Mouse (Mus musculus) layer of hippocampus, adult 2 months (tissue): ENCODE results near the gene Igfbp1. TPM values are rescaled to one million over a fixed set of nuclear protein-coding genes. Genes with fewer than 3 reads are reported as not detected.
"Not testable (repeated sequence)": the region's sequence is repeated elsewhere in the genome, so short reads cannot be mapped to it uniquely, and the experiment has no call there.

Experiments used
- DNase-seq, 2 experiments: peaks; one replicate each; pipeline ENCODE4 v3.0.0; 2022; ENCODE audit warnings: low spot score in 2 of 2
- H3K27ac ChIP-seq: fragments of 200-600 bp; 2 replicates; pipeline ENCODE4 v1.8.1; 2022
- H3K4me3 ChIP-seq: fragments of 200-600 bp; 2 replicates; pipeline ENCODE4 v1.8.1; 2022; ENCODE audit warnings: mild to moderate bottlenecking
- CTCF ChIP-seq: fragments of 200-600 bp; conservative IDR thresholded peaks from 2 replicates; pipeline ENCODE4 v1.8.1; 2022; ENCODE audit warnings: antibody characterized with exemption, mild to moderate bottlenecking, moderate library complexity
- total RNA-seq, 2 experiments: library from RNA; stranded (reverse); gene quantifications; 2 replicates each; pipeline ENCODE4 v1.2.3; 2021

Gene Igfbp1
- total RNA-seq, 2 experiments from 2014 or later, result 0.23 TPM; not detected in 1

DNA sequence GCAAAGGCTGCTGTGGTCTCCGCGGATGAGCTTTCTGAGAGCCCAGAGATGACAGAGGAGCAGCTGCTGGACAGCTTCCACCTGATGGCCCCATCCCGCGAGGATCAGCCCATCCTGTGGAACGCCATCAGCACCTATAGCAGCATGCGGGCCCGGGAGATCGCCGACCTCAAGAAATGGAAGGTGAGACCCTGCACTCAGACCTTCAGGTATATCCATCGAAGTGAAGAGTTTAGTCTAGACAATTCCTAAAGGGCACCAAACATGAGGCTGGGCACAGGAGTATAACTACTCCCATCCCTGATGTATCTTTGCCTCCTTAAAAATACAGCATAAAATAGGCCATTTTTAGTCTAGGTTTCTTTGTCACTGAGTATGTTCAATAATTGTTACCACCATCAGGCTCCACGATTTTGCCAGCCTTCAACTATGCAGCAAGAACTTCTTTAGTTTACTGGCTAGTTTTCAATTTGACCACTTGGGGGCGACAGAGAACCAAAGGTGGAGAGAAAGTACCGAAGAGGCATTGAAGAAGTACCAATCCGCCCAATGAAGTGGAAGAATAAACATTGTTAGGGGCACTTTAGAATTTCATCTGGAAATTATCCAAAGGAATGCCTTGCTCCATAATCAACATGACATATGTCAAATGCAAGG, 2.3 kb downstream of the Igfbp1 start:
- peak; percentile 67 to 75 for DNase-seq
- Histone ChIP-seq H3K27ac (no peak overlapping the region), H3K4me3 (no peak overlapping the region)
- TF ChIP-seq CTCF, result peak; percentile 95

- no peak for TF ChIP-seq CTCF
- Histone ChIP-seq H3K27ac (no peak overlapping the region), H3K4me3 (no peak overlapping the region)
- no peak for DNase-seq
These were observed 2.8 kb downstream of the Igfbp1 start for GRCm38 (mm10) chr11:7200393-7200783.

- TF ChIP-seq CTCF, result no peak
- DNase-seq, result no peak
- H3K27ac ChIP-seq, result no peak overlapping the region
- H3K4me3 ChIP-seq, result no peak overlapping the region
These were observed 4.6 kb downstream of the Igfbp1 start for GRCm38 (mm10) chr11:7202206-7202605.

DNA sequence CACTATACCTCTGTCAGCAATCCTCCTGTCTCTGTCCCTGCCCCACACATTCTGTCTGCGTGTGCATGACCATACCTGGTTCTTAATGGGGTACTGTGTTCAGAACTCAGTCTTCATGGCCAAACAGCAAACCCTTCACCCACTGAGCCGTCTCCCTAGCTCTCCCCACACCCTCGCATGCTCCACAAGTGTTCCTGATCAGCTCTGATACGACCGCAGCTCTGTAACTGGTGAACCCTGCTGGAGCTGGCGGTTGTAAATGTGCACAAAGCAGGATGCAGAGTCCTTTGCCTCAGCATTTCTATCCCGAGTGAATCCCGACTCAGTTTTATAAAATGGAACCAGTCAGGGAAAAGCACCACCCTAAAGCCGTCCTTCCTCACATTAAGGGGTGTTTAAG, 6.3 kb downstream of the Igfbp1 start:
- H3K27ac ChIP-seq, result no peak overlapping the region
- H3K4me3 ChIP-seq, result no peak overlapping the region
- TF ChIP-seq CTCF, result no peak
- DNase-seq, result no peak

DNA sequence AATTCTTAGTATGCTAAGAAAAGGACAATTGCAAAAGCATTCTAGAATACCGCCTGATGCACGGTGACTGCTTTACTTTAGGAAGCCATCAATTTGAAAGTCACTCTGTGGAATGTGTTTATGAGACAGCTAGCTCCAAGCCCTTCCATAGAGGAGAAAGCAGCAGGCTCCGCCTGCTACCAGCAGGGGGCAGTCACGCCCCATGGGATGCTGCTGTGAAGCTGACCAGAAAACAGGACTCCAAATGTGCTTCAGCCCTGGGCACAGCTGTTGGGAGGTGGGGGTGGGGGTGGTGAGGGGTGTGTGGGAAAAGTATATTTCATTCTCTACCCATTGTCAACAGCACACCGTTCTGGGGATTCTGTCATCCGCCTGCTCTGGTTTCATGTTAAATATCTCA, 12.8 kb downstream of the Igfbp1 start:
- Histone ChIP-seq H3K27ac (no peak overlapping the region), H3K4me3 (no peak overlapping the region)
- peak; percentile 87 for TF ChIP-seq CTCF
- DNase-seq, result peak; percentile 58 to 82

- DNase-seq, result no peak
- TF ChIP-seq CTCF, result no peak
- no peak overlapping the region for H3K4me3 ChIP-seq
- no peak overlapping the region for H3K27ac ChIP-seq
These were observed 13.6 kb downstream of the Igfbp1 start for GRCm38 (mm10) chr11:7211211-7211610.

- TF ChIP-seq CTCF, result no peak
- H3K27ac ChIP-seq, result no peak overlapping the region
- H3K4me3 ChIP-seq, result peak overlapping the region; percentile 64
- no peak for DNase-seq
These were observed 14.7 kb downstream of the Igfbp1 start for GRCm38 (mm10) chr11:7212126-7212798.

DNA sequence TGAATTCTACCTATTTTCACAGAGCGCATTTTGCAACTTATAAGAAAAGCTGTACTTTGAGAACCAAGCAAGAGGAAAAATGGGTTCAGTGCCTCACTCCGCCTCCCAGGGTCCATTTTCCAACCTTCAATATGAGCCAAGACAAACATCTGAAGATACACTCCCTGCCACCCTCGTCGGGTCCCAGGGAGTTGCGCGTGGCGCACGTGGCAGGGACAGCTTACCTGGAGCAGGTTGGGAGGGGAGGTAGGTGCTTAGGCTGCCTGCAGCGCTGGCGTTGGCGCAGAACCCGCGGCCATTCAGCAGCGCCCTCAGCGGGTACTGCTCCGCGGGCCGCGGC, 15.5 kb downstream of the Igfbp1 start:
- H3K4me3 ChIP-seq, result peak overlapping the region; percentile 64
- DNase-seq, result no peak
- peak overlapping the region; percentile 96 for H3K27ac ChIP-seq
- TF ChIP-seq CTCF, result no peak

DNA sequence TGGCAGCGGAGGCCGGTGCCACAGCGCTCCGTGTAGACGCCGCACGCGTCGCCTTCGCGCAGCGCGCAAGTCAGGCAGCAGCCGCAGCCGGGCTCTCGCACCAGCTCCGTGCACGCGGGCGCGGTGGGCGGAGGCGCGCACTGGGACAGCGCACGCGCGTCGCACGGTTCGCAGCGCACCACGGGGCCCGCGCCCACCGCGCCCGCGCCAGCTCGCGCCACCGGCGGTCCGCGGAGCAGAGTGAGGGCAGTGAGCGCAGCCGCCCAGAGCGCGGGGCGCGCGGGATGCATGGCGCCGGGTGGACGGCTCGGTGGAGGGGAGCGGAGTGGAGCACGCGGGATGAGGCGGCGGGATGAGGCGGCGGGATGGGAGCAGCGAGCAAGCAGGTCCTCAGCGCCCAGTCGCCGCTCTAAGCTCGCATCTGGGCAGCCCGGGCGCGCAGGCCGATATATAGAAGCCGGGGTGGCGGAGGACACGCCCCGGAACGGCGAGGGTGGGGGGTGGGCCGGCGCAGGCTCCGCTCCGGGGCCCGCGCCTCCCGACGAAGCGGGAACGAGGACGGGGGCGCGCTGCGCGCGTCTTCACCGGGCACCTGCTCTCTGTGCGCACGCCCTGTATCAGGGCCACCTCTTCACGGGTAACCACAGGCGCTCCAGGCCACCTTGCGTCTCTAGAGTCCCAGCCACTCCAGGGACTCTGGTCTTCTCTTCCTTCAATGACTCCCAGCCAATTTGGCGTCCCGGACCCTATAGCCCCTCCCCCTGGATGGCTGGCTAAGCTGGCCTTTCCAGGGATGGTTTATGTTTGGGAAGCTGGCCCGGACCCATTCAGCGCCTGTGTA, 16.1 kb downstream of the Igfbp1 start, which contains the start of gene Igfbp3:
TSS of gene Igfbp3 (minus strand) at position 423 of the 841 bp plus-strand sequence.
- peak; percentile 82 to 83 for DNase-seq
- H3K4me3 ChIP-seq, result peak within 1 kb of the TSS; percentile 64
- TF ChIP-seq CTCF, result no peak
- peak within 1 kb of the TSS; percentile 96 for H3K27ac ChIP-seq

DNA sequence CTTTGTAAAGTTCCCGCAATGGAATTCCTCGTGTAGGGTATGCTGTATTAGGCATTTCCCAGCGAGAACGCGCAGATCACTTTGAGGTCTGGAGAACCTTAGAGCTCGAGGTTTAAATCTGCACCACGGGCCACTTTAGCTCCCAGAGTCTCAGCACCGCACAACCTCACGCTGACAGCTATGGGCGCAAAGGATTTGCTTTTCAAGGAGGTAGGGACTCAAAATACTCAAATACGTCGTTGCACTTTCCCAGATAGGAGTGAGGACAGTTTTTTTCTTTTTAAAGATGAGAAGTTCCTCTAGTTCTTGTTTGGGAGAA, 16.7 kb downstream of the Igfbp1 start:
- TF ChIP-seq CTCF, result no peak
- DNase-seq, result no peak
- H3K4me3 ChIP-seq, result peak overlapping the region; percentile 64
- H3K27ac ChIP-seq, result peak overlapping the region; percentile 96; the same call in 1 of the 2 replicates

GRCm38 (mm10) chr11:7214761-7215160, 17.2 kb downstream of the Igfbp1 start:
- peak; percentile 88 for TF ChIP-seq CTCF
- peak; percentile 66 to 74 for DNase-seq
- H3K27ac ChIP-seq, result no peak overlapping the region
- no peak overlapping the region; the same call in 1 of the 2 replicates for H3K4me3 ChIP-seq

- TF ChIP-seq CTCF, result peak; percentile 90
- no peak overlapping the region for H3K4me3 ChIP-seq
- peak; percentile 66 to 82 for DNase-seq
- H3K27ac ChIP-seq, result no peak overlapping the region
These were observed 18.1 kb downstream of the Igfbp1 start for GRCm38 (mm10) chr11:7215703-7216102.

GRCm38 (mm10) chr11:7221826-7222225, 24.2 kb downstream of the Igfbp1 start:
- H3K4me3 ChIP-seq, result not testable (repeated sequence)

More at GRCm38 (mm10) chr11:7221826-7222225, 24.2 kb downstream of the Igfbp1 start:
- not testable (repeated sequence) for DNase-seq, H3K27ac ChIP-seq
- TF ChIP-seq CTCF, result peak; percentile 55
